Mouse (Mus musculus): ENCODE measurements at regions not wholly inside any gene's neighbourhood (a gene's known extent, or its start where the extent isn't known, plus 50 kb on each side); places are given as distances from the start of the nearest gene placed in this dataset.

GRCm38 (mm10) chr6:94344296-94344695 lies 60.6 kb upstream of the Magi1 start:
- TF ChIP-seq RCOR1 (IDR thresholded peaks at IDR 0.05; ENCODE audit: low read depth, low read length) (no peak), MEF2A (IDR thresholded peaks at IDR 0.05; ENCODE audit: extremely low read depth, insufficient replicate concordance, low read depth, low read length, poor library complexity, severe bottlenecking) (no peak), NRF1 (IDR thresholded peaks at IDR 0.05; ENCODE audit: insufficient read depth, low read depth, low read length, poor library complexity, severe bottlenecking) (no peak), CHD1 (IDR thresholded peaks at IDR 0.05; ENCODE audit: low read depth, low read length) (no peak), ZMIZ1 (IDR thresholded peaks at IDR 0.05; ENCODE audit: low read depth, low read length) (no peak), HCFC1 (IDR thresholded peaks at IDR 0.05; ENCODE audit: low read depth, low read length) (no peak)
- H3K9ac ChIP-seq (ENCODE audit: control insufficient read depth, low read depth, low read length, poor library complexity, severe bottlenecking): no peak overlapping the region
- H3K9me3 ChIP-seq (replicated peaks; ENCODE audit: insufficient read depth, low read length): no peaks in the 10 kb centered on the region
- no peak overlapping the region for H3K27ac ChIP-seq (ENCODE audit: control insufficient read depth, low read depth, low read length)
- H3K27me3 ChIP-seq (ENCODE audit: control insufficient read depth in 1 of 2, insufficient read depth in 2 of 2, low read length in 2 of 2): no peaks in the 10 kb centered on the region
- H3K4me3 ChIP-seq (ENCODE audit: control insufficient read depth in 1 of 2, insufficient read depth in 1 of 2, low read depth in 2 of 2, low read length in 2 of 2): no peak overlapping the region
- H3K36me3 ChIP-seq (ENCODE audit: control insufficient read depth in 1 of 2, insufficient read depth in 2 of 2, low read length in 2 of 2): no peaks in the 10 kb centered on the region
- no peaks in the 10 kb centered on the region for H3K4me1 ChIP-seq (ENCODE audit: control insufficient read depth in 1 of 2, insufficient read depth in 2 of 2, low read length in 2 of 2)
- DNase-seq (ENCODE audit: low read depth, low spot score): no peak
- H3K79me2 ChIP-seq (ENCODE audit: control insufficient read depth, insufficient read depth, low read length, poor library complexity): no peaks in the 10 kb centered on the region

- Histone ChIP-seq H3K9me3 (replicated peaks; ENCODE audit: insufficient read depth, low read length) (no peaks in the 10 kb centered on the region), H3K27me3 (ENCODE audit: control insufficient read depth in 1 of 2, insufficient read depth in 2 of 2, low read length in 2 of 2) (no peaks in the 10 kb centered on the region), H3K9ac (ENCODE audit: control insufficient read depth, low read depth, low read length, poor library complexity, severe bottlenecking) (no peak overlapping the region), H3K4me1 (ENCODE audit: control insufficient read depth in 1 of 2, insufficient read depth in 2 of 2, low read length in 2 of 2) (no peaks in the 10 kb centered on the region), H3K4me3 (ENCODE audit: control insufficient read depth in 1 of 2, insufficient read depth in 1 of 2, low read depth in 2 of 2, low read length in 2 of 2) (no peak overlapping the region), H3K36me3 (ENCODE audit: control insufficient read depth in 1 of 2, insufficient read depth in 2 of 2, low read length in 2 of 2) (no peaks in the 10 kb centered on the region), H3K79me2 (ENCODE audit: control insufficient read depth, insufficient read depth, low read length, poor library complexity) (no peaks in the 10 kb centered on the region), H3K27ac (ENCODE audit: control insufficient read depth, low read depth, low read length) (no peak overlapping the region)
- DNase-seq (ENCODE audit: low read depth, low spot score): no peak
- TF ChIP-seq ZC3H11A (IDR thresholded peaks at IDR 0.05; ENCODE audit: low read depth, low read length) (no peak), RCOR1 (IDR thresholded peaks at IDR 0.05; ENCODE audit: low read depth, low read length) (no peak), GABPA (IDR thresholded peaks at IDR 0.05; ENCODE audit: low read depth, low read length) (no peak), HCFC1 (IDR thresholded peaks at IDR 0.05; ENCODE audit: low read depth, low read length) (no peak), MAX (IDR thresholded peaks at IDR 0.05; ENCODE audit: low read length) (no peak), RAD21 (IDR thresholded peaks at IDR 0.05; ENCODE audit: low read depth, low read length) (no peak), TBP (IDR thresholded peaks at IDR 0.05; ENCODE audit: low read depth, low read length) (no peak), POLR2A (IDR thresholded peaks at IDR 0.05; ENCODE audit: control insufficient read depth in 1 of 2, insufficient read depth in 1 of 2, low read depth in 1 of 2, low read length in 2 of 2, poor library complexity in 1 of 2) (no peak), ZKSCAN1 (IDR thresholded peaks at IDR 0.05; ENCODE audit: low read depth, low read length) (no peak), MYC (IDR thresholded peaks at IDR 0.05; ENCODE audit: low read depth, low read length) (no peak), UBTF (IDR thresholded peaks at IDR 0.05; ENCODE audit: borderline replicate concordance, insufficient read depth, low read depth, low read length) (no peak), USF1 (IDR thresholded peaks at IDR 0.05; ENCODE audit: low read depth, low read length) (no peak), MEF2A (IDR thresholded peaks at IDR 0.05; ENCODE audit: extremely low read depth, insufficient replicate concordance, low read depth, low read length, poor library complexity, severe bottlenecking) (no peak)
Measured at GRCm38 (mm10) chr6:94340546-94340945, 56.8 kb upstream of the Magi1 start.
